Mouse (Mus musculus): ENCODE data around the gene Ehmt1.

DNA sequence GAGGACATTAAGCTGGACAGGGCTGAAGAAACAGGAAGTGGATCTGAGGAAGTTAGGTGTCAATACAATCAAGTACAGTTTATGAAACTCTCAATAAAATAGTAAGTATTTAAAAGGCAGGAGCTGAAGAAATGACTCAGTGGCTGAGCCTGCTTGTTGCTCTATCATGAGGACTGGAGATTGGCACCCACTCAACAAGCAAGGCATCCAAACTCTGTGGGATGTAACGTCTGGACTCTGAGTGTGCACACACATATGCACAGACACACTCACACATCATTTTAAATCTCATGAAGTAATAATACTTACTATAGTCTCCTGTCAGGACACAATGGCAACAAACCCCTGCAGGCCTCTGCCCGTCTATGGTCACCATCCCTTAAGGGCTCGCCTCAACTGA, 112.4 kb downstream of the Ehmt1 start:
- no peak for TF ChIP-seq CTCF (conservative IDR thresholded peaks at IDR 0.05; ENCODE audit: insufficient read depth, insufficient read length, low read depth, low read length)
- TF ChIP-seq POLR2A (IDR thresholded peaks at IDR 0.05; ENCODE audit: low read depth, low read length) = no peak

All from kidney, adult 2 months (tissue).